8 mouse cellular contexts compared by ENCODE assay signal in the genomic region with DNA sequence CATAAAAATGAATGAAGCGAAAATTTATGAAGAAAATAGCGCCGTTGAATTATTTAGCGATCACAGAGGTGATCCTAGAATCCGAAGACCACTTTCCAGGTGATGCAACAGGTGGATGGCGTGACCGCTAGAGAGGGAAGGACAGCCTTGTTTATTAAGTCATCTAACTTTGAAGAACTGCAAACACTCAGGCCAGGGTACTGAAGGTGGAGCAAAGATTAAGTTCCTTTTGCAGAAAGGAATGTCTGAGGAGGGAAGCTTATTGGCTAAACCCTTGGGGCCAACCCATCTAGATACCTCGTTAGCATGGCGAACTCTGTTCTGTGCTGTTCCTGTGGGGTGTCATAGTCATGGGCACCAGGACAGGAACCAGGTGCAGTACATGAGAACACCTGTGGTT. TPM values are rescaled to one million over a fixed set of nuclear protein-coding genes. Genes with fewer than 3 reads are reported as not detected.
DNase-seq lines count a peak whose midpoint lies in the region; ATAC-seq and TF ChIP-seq lines count a peak whose summit lies in the region.

No protein-coding gene starts in this region.

- no peak for DNase-seq in layer of hippocampus, adult 2 months (ENCODE audit: low spot score in 2 of 2)
- DNase-seq in layer of hippocampus, adult 18-20 months (ENCODE audit: low spot score in 2 of 2) = no peak
- no peak for DNase-seq in embryonic facial prominence, embryonic 14.5 days (ENCODE audit: low spot score)
- DNase-seq in lung, postnatal 4 days = peak; percentile 34 to 46
- DNase-seq in urinary bladder, postnatal 25 days (ENCODE audit: low spot score) = no peak
- no peak for DNase-seq in adrenal gland, postnatal 14 days
- no peak for DNase-seq in right cerebral cortex, adult 2 months (ENCODE audit: low spot score in 2 of 2)

- no peak for TF ChIP-seq CTCF in layer of hippocampus, adult 2 months (conservative IDR thresholded peaks at IDR 0.05)

- no peaks in the 10 kb centered on the region for H3K27me3 ChIP-seq in embryonic facial prominence, embryonic 14.5 days (replicated peaks; ENCODE audit: control insufficient read depth, insufficient read depth, low read length)
- no peaks in the 10 kb centered on the region for H3K27me3 ChIP-seq in kidney, embryonic 15.5 days

- 60% methylated on average over 9 of the region's 9 CpGs for WGBS in embryonic facial prominence, embryonic 14.5 days
- 59% methylated on average over 9 of the region's 9 CpGs for WGBS in kidney, embryonic 15.5 days

- H3K4me3 ChIP-seq in layer of hippocampus, adult 2 months = peak overlapping the region; percentile 39; the same call in 1 of the 2 replicates
- peak overlapping the region; percentile 20 for H3K4me3 ChIP-seq in embryonic facial prominence, embryonic 14.5 days (ENCODE audit: low read depth, low read length)
- H3K4me3 ChIP-seq in kidney, embryonic 15.5 days (replicated peaks) = peak overlapping the region; percentile 27

- ATAC-seq in embryonic facial prominence, embryonic 14.5 days (ENCODE audit: low read depth) = no peak
- no peak for ATAC-seq in kidney, embryonic 15.5 days (replicated peaks; ENCODE audit: low FRiP score)

- no peak overlapping the region for H3K27ac ChIP-seq in layer of hippocampus, adult 2 months
- no peak overlapping the region for H3K27ac ChIP-seq in embryonic facial prominence, embryonic 14.5 days (replicated peaks; ENCODE audit: low read depth, low read length)
- no peak overlapping the region for H3K27ac ChIP-seq in kidney, embryonic 15.5 days

- peak overlapping the region; percentile 41 for H3K4me2 ChIP-seq in embryonic facial prominence, embryonic 14.5 days (ENCODE audit: low read depth, low read length)
- peak overlapping the region; percentile 51 for H3K4me2 ChIP-seq in kidney, embryonic 15.5 days

- H3K9ac ChIP-seq in embryonic facial prominence, embryonic 14.5 days (ENCODE audit: low read depth, low read length) = no peak overlapping the region
- no peak overlapping the region for H3K9ac ChIP-seq in kidney, embryonic 15.5 days

- no peaks in the 10 kb centered on the region for H3K9me3 ChIP-seq in embryonic facial prominence, embryonic 14.5 days (ENCODE audit: control insufficient read depth, low read length)
- no peaks in the 10 kb centered on the region for H3K9me3 ChIP-seq in kidney, embryonic 15.5 days (replicated peaks)

- no peaks in the 10 kb centered on the region for H3K4me1 ChIP-seq in embryonic facial prominence, embryonic 14.5 days (ENCODE audit: control insufficient read depth, insufficient read depth, low read length)
- peaks cover 4% of the 10 kb centered on the region; the same call in 1 of the 2 replicates for H3K4me1 ChIP-seq in kidney, embryonic 15.5 days

- H3K36me3 ChIP-seq in embryonic facial prominence, embryonic 14.5 days (ENCODE audit: control insufficient read depth, insufficient read depth, low read length) = no peaks in the 10 kb centered on the region
- no peaks in the 10 kb centered on the region for H3K36me3 ChIP-seq in kidney, embryonic 15.5 days

RNA-seq across cellular contexts. Expression of a gene that starts 1.0 kb away (rescaled TPM):
- 1 to 10 TPM; 5.4 to 6.4 TPM for total RNA-seq in layer of hippocampus, adult 2 months (2021)
- 1 to 10 TPM; 6.2 to 6.5 TPM for total RNA-seq in layer of hippocampus, adult 18-20 months (2021)
- polyA plus RNA-seq in embryonic facial prominence, embryonic 14.5 days (2014; fragmentation: Nextera tagmentation; extraction: Ambion mirVana) = 0.31 and 0.47 TPM in 2 replicates
- 0.19 and 0.23 TPM in 2 replicates for polyA plus RNA-seq in kidney, embryonic 15.5 days (2015; fragmentation: Nextera tagmentation; extraction: Ambion mirVana)
- total RNA-seq in adrenal gland, postnatal 14 days (2021) = 0.70 and 0.71 TPM in 2 replicates

Comparison
In these comparisons a context has a peak if more than half of its experiments do, and no peak if none do; other contexts are left out.
1. DNase-seq: peak in lung, postnatal 4 days (2 of 2); none in layer of hippocampus, adult 2 months (0 of 2), layer of hippocampus, adult 18-20 months (0 of 2), embryonic facial prominence, embryonic 14.5 days (single experiment), urinary bladder, postnatal 25 days (single experiment), adrenal gland, postnatal 14 days (single experiment) and right cerebral cortex, adult 2 months (0 of 2).
2. Peak in every context shown above with its lines, with median percentiles within 50 percentile points of each other: H3K4me3 ChIP-seq.